Mouse (Mus musculus): ENCODE measurements around the gene Gm10272. TPM values are rescaled to one million over a fixed set of nuclear protein-coding genes. Genes with fewer than 3 reads are reported as not detected.
"Not testable (repeated sequence)": the region's sequence is repeated elsewhere in the genome, so short reads cannot be mapped to it uniquely, and the experiment has no call there.

The Gm10272 gene
- polyA plus RNA-seq, 1 experiment from 2014 or later = not detected

GRCm38 (mm10) chr10:77750686-77751085 is 44.3 kb downstream of the Gm10272 start:
- H3K27ac ChIP-seq (ENCODE audit: low read length); H3K4me1 ChIP-seq (replicated peaks; ENCODE audit: control insufficient read depth, insufficient read depth, low read length); H3K36me3 ChIP-seq (ENCODE audit: control insufficient read depth, insufficient read depth, low read length); ATAC-seq (ENCODE audit: low read depth); H3K9ac ChIP-seq (ENCODE audit: low read length); H3K27me3 ChIP-seq (ENCODE audit: control insufficient read depth, insufficient read depth, low read depth, low read length); H3K4me2 ChIP-seq (ENCODE audit: low read depth, low read length); H3K9me3 ChIP-seq (ENCODE audit: control insufficient read depth, low read length); H3K4me3 ChIP-seq (ENCODE audit: low read length): not testable (repeated sequence)
- WGBS = 62% methylated on average over 1 of the region's 1 CpGs

DNA sequence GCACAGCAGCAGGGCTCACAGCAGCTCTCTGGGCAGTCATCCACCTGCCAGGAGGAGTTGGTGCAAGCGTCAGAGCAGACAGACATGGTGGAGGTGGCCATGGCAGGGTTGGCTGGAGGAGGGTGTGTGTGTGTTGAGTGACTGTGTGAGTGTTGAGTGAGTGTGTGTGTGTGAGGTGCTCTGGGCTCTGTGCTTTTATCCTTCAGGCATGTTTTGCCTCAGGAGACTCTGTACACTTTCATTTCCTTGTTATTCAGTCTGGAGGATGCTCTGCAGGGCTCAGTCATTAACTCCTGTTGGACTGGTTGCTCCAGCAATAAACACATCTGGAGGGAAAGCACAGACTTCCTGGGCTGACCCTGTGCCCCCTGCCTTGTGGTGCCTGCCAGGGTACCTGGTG is 44.8 kb downstream of the Gm10272 start, which contains the start of gene Gm9736:
TSS of gene Gm9736 (minus strand) at position 101 of the 400 bp plus-strand sequence.
- H3K27ac ChIP-seq (ENCODE audit: low read length); H3K4me2 ChIP-seq (ENCODE audit: low read depth, low read length); H3K36me3 ChIP-seq (ENCODE audit: control insufficient read depth, insufficient read depth, low read length); H3K27me3 ChIP-seq (ENCODE audit: control insufficient read depth, insufficient read depth, low read depth, low read length); H3K9ac ChIP-seq (ENCODE audit: low read length); H3K9me3 ChIP-seq (ENCODE audit: control insufficient read depth, low read length); ATAC-seq (ENCODE audit: low read depth); H3K4me3 ChIP-seq (ENCODE audit: low read length); H3K4me1 ChIP-seq (replicated peaks; ENCODE audit: control insufficient read depth, insufficient read depth, low read length): not testable (repeated sequence)
- WGBS = 33% methylated on average over 1 of the region's 1 CpGs

GRCm38 (mm10) chr10:77752312-77752711 is 45.9 kb downstream of the Gm10272 start:
- not testable (repeated sequence) for H3K9me3 ChIP-seq (ENCODE audit: control insufficient read depth, low read length); H3K4me1 ChIP-seq (replicated peaks; ENCODE audit: control insufficient read depth, insufficient read depth, low read length); H3K4me3 ChIP-seq (ENCODE audit: low read length); H3K9ac ChIP-seq (ENCODE audit: low read length); H3K36me3 ChIP-seq (ENCODE audit: control insufficient read depth, insufficient read depth, low read length); H3K27me3 ChIP-seq (ENCODE audit: control insufficient read depth, insufficient read depth, low read depth, low read length); H3K27ac ChIP-seq (ENCODE audit: low read length); ATAC-seq (ENCODE audit: low read depth); H3K4me2 ChIP-seq (ENCODE audit: low read depth, low read length)
- WGBS = 49% methylated on average over 3 of the region's 3 CpGs

DNA sequence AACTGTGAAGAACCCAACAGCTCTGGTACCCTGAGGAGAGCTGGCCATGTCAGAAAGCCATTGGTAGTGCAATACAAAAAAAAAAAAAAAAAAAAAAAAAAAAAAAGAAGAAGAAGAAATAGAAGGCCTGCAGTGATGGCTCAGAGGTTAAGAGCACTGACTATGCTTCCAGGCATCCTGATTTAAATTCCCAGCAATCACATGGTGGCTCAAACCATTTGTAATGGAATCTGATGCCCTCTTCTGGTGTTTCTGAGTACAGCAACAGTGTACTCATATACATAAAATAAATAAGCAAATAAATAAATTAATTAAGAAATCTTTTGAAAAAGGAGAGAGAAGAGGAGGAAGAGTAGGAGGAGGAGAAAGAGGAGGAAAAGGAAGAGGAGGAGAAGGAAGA is 47.0 kb downstream of the Gm10272 start:
- no peak overlapping the region for H3K4me3 ChIP-seq (ENCODE audit: low read length)
- H3K27me3 ChIP-seq (ENCODE audit: control insufficient read depth, insufficient read depth, low read depth, low read length) = no peaks in the 10 kb centered on the region
- no peak overlapping the region for H3K27ac ChIP-seq (ENCODE audit: low read length)
- no peaks in the 10 kb centered on the region for H3K36me3 ChIP-seq (ENCODE audit: control insufficient read depth, insufficient read depth, low read length)
- no peaks in the 10 kb centered on the region for H3K4me1 ChIP-seq (replicated peaks; ENCODE audit: control insufficient read depth, insufficient read depth, low read length)
- ATAC-seq (ENCODE audit: low read depth) = no peak
- no peak overlapping the region for H3K9ac ChIP-seq (ENCODE audit: low read length)
- H3K9me3 ChIP-seq (ENCODE audit: control insufficient read depth, low read length) = no peaks in the 10 kb centered on the region
- no peak overlapping the region for H3K4me2 ChIP-seq (ENCODE audit: low read depth, low read length)

Other genes starting within 250 kb of the Gm10272 start
- gene Fam207a, start 190.8 kb upstream of the Gm10272 start, polyA plus RNA-seq (2015; fragmentation: Nextera tagmentation; extraction: Ambion mirVana) = 30.9 and 32.0 TPM in 2 replicates
- gene Itgb2, start 176.4 kb upstream of the Gm10272 start, polyA plus RNA-seq (2015; fragmentation: Nextera tagmentation; extraction: Ambion mirVana) = 5.3 and 7.5 TPM in 2 replicates
- gene Pttg1ip, start 124.9 kb upstream of the Gm10272 start, polyA plus RNA-seq (2015; fragmentation: Nextera tagmentation; extraction: Ambion mirVana) = 127 and 138 TPM in 2 replicates
- 344 and 348 TPM in 2 replicates for gene Sumo3, start 100.5 kb upstream of the Gm10272 start, polyA plus RNA-seq (2015; fragmentation: Nextera tagmentation; extraction: Ambion mirVana)
- 2.0 and 2.4 TPM in 2 replicates for gene Gm49325, start 100.4 kb upstream of the Gm10272 start, polyA plus RNA-seq (2015; fragmentation: Nextera tagmentation; extraction: Ambion mirVana)
- 66.6 and 69.5 TPM in 2 replicates for gene Ube2g2, start 84.4 kb upstream of the Gm10272 start, polyA plus RNA-seq (2015; fragmentation: Nextera tagmentation; extraction: Ambion mirVana)
- 0.25 and 0.38 TPM in 2 replicates for gene Tspear, start 20.1 kb upstream of the Gm10272 start, polyA plus RNA-seq (2015; fragmentation: Nextera tagmentation; extraction: Ambion mirVana)
- not detected in 2 replicates for gene Gm19402, start 15.9 kb upstream of the Gm10272 start, polyA plus RNA-seq (2015; fragmentation: Nextera tagmentation; extraction: Ambion mirVana)
- gene Gm9508, start 9.4 kb upstream of the Gm10272 start, polyA plus RNA-seq (2015; fragmentation: Nextera tagmentation; extraction: Ambion mirVana) = not detected in 2 replicates
- not detected in 2 replicates for gene Gm10024, start 4.8 kb downstream of the Gm10272 start, polyA plus RNA-seq (2015; fragmentation: Nextera tagmentation; extraction: Ambion mirVana)
- gene Gm10142, start 9.2 kb downstream of the Gm10272 start, polyA plus RNA-seq (2015; fragmentation: Nextera tagmentation; extraction: Ambion mirVana) = not detected in 2 replicates
- not detected in 2 replicates for gene Krtap12-1, start 14.0 kb downstream of the Gm10272 start, polyA plus RNA-seq (2015; fragmentation: Nextera tagmentation; extraction: Ambion mirVana)
- gene Gm10100, start 19.9 kb downstream of the Gm10272 start, polyA plus RNA-seq (2015; fragmentation: Nextera tagmentation; extraction: Ambion mirVana) = not detected in 2 replicates
- gene Gm18596, start 36.0 kb downstream of the Gm10272 start, polyA plus RNA-seq (2015; fragmentation: Nextera tagmentation; extraction: Ambion mirVana) = not detected in 2 replicates
- gene Gm9736, start 44.7 kb downstream of the Gm10272 start, polyA plus RNA-seq (2015; fragmentation: Nextera tagmentation; extraction: Ambion mirVana) = not detected in 2 replicates
- not detected in 2 replicates for gene Gm3233, start 53.1 kb downstream of the Gm10272 start, polyA plus RNA-seq (2015; fragmentation: Nextera tagmentation; extraction: Ambion mirVana)
- gene Gm3238, start 64.7 kb downstream of the Gm10272 start, polyA plus RNA-seq (2015; fragmentation: Nextera tagmentation; extraction: Ambion mirVana) = not detected in 2 replicates
- not detected in 2 replicates for gene Gm7138, start 70.3 kb downstream of the Gm10272 start, polyA plus RNA-seq (2015; fragmentation: Nextera tagmentation; extraction: Ambion mirVana)
- not detected in 2 replicates for gene Gm3250, start 75.9 kb downstream of the Gm10272 start, polyA plus RNA-seq (2015; fragmentation: Nextera tagmentation; extraction: Ambion mirVana)
- gene Gm7137, start 81.6 kb downstream of the Gm10272 start, polyA plus RNA-seq (2015; fragmentation: Nextera tagmentation; extraction: Ambion mirVana) = not detected in 2 replicates
- gene Gm9639, start 88.5 kb downstream of the Gm10272 start, polyA plus RNA-seq (2015; fragmentation: Nextera tagmentation; extraction: Ambion mirVana) = not detected in 2 replicates
- not detected in 2 replicates for gene Gm19668, start 92.5 kb downstream of the Gm10272 start, polyA plus RNA-seq (2015; fragmentation: Nextera tagmentation; extraction: Ambion mirVana)
- not detected in 2 replicates for gene Gm9507, start 105.2 kb downstream of the Gm10272 start, polyA plus RNA-seq (2015; fragmentation: Nextera tagmentation; extraction: Ambion mirVana)
- gene Gm2696, start 108.1 kb downstream of the Gm10272 start, polyA plus RNA-seq (2015; fragmentation: Nextera tagmentation; extraction: Ambion mirVana) = not detected in 2 replicates
- not detected in 2 replicates for gene Krtap10-4, start 120.5 kb downstream of the Gm10272 start, polyA plus RNA-seq (2015; fragmentation: Nextera tagmentation; extraction: Ambion mirVana)
- gene Krtap10-10, start 129.3 kb downstream of the Gm10272 start, polyA plus RNA-seq (2015; fragmentation: Nextera tagmentation; extraction: Ambion mirVana) = not detected in 2 replicates
- gene Gm36176, start 140.2 kb downstream of the Gm10272 start, polyA plus RNA-seq (2015; fragmentation: Nextera tagmentation; extraction: Ambion mirVana) = not detected in 2 replicates
- gene Gm10318, start 146.2 kb downstream of the Gm10272 start, polyA plus RNA-seq (2015; fragmentation: Nextera tagmentation; extraction: Ambion mirVana) = not detected in 2 replicates
- not detected in 2 replicates for gene Gm3285, start 155.3 kb downstream of the Gm10272 start, polyA plus RNA-seq (2015; fragmentation: Nextera tagmentation; extraction: Ambion mirVana)
- 3.5 and 4.7 TPM in 2 replicates for gene Lrrc3, start 195.9 kb downstream of the Gm10272 start, polyA plus RNA-seq (2015; fragmentation: Nextera tagmentation; extraction: Ambion mirVana)